Mouse (Mus musculus) ES-E14 (cell line): ENCODE measurements around the gene Tedc1. TPM values are rescaled to one million over a fixed set of nuclear protein-coding genes. Genes with fewer than 3 reads are reported as not detected.
A peak's percentile ranks its signal among the peaks of the same experiment; 100 is the strongest.

Source experiments
- DNase-seq: peaks from one replicate; pipeline ENCODE4 v3.0.0-alpha.2; 2013; ENCODE audit warnings: low read depth, low spot score
- H3K27ac ChIP-seq: 2 replicates; pipeline ENCODE4 v1.5.1; 2012; ENCODE audit warnings: low read depth, mild to moderate bottlenecking, low read length, moderate library complexity, mixed read lengths; ENCODE audit not compliant: poor library complexity, insufficient read depth, severe bottlenecking
- H3K36me3 ChIP-seq: 2 replicates; pipeline ENCODE4 v1.6.1; 2012; ENCODE audit warnings: mild to moderate bottlenecking, low read length, moderate library complexity, mixed read lengths; ENCODE audit not compliant: control insufficient read depth, poor library complexity, insufficient read depth, severe bottlenecking
- H3K4me1 ChIP-seq, 2 experiments: fragments of 150-350 bp in 1 of 2; sonication (generic) in 1 of 2; 2 replicates each; pipeline ENCODE4 v1.6.1; 2012; ENCODE audit warnings: low read length in 2 of 2, mild to moderate bottlenecking in 1 of 2, mixed read lengths in 1 of 2; ENCODE audit not compliant: control insufficient read depth in 2 of 2, insufficient read depth in 2 of 2, poor library complexity in 1 of 2
- H3K4me3 ChIP-seq, 2 experiments: fragments of 150-350 bp in 1 of 2; sonication (generic) in 1 of 2; 2 replicates each; pipeline ENCODE4 v1.5.1; 2012; ENCODE audit warnings: low read length in 2 of 2, low read depth in 1 of 2, mild to moderate bottlenecking in 1 of 2, mixed read lengths in 1 of 2; ENCODE audit not compliant: insufficient read depth in 1 of 2, poor library complexity in 1 of 2, severe bottlenecking in 1 of 2
- H3K9ac ChIP-seq: 2 replicates; pipeline ENCODE4 v1.6.1; 2012; ENCODE audit warnings: low read depth, mild to moderate bottlenecking, low read length, mixed read lengths; ENCODE audit not compliant: poor library complexity, insufficient read depth, severe bottlenecking
- H3K9me3 ChIP-seq: fragments of 150-350 bp; sonication (generic); 2 replicates; pipeline ENCODE4 v1.6.1; 2012; ENCODE audit warnings: low read depth, mild to moderate bottlenecking, low read length; ENCODE audit not compliant: control insufficient read depth, insufficient read depth
- CHD2 ChIP-seq: IDR thresholded peaks from 2 replicates; pipeline ENCODE4 v1.6.1; 2014; ENCODE audit warnings: mild to moderate bottlenecking, low read depth, low read length, inconsistent platforms
- HCFC1 ChIP-seq: IDR thresholded peaks from 2 replicates; pipeline ENCODE4 v1.6.1; 2012; ENCODE audit warnings: low read length, inconsistent platforms, borderline replicate concordance; ENCODE audit not compliant: insufficient read depth
- MAFK ChIP-seq: IDR thresholded peaks from 2 replicates; pipeline ENCODE4 v1.6.1; 2014; ENCODE audit warnings: mild to moderate bottlenecking, low read depth, low read length, inconsistent platforms; ENCODE audit not compliant: insufficient read depth
- ZC3H11A ChIP-seq: IDR thresholded peaks from 2 replicates; pipeline ENCODE4 v1.6.1; 2012; ENCODE audit warnings: low read depth, mild to moderate bottlenecking, inconsistent platforms, low read length, borderline replicate concordance
- ZNF384 ChIP-seq: IDR thresholded peaks from 2 replicates; pipeline ENCODE4 v1.6.1; 2012; ENCODE audit warnings: low read depth, low read length, inconsistent platforms
- in situ Hi-C, 2 experiments: fragments of 600-800 bp; cut with MboI; formaldehyde crosslinking; loops; one replicate each; pipeline ENCODE4 v1.15.1; 2025; ENCODE audit warnings: low sequenced_read_pairs in 2 of 2, inconsistent platforms in 1 of 2; ENCODE audit not compliant: unreplicated experiment in 2 of 2
- total RNA-seq: library from RNA; depleted of rRNA; stranded (reverse); fragments of 300-350 nt; gene quantifications from 2 replicates; pipeline ENCODE4 v1.2.3, GENCODE M21; 2012

Gene Tedc1
- total RNA-seq, 1 experiment: 30.3 TPM

DNA sequence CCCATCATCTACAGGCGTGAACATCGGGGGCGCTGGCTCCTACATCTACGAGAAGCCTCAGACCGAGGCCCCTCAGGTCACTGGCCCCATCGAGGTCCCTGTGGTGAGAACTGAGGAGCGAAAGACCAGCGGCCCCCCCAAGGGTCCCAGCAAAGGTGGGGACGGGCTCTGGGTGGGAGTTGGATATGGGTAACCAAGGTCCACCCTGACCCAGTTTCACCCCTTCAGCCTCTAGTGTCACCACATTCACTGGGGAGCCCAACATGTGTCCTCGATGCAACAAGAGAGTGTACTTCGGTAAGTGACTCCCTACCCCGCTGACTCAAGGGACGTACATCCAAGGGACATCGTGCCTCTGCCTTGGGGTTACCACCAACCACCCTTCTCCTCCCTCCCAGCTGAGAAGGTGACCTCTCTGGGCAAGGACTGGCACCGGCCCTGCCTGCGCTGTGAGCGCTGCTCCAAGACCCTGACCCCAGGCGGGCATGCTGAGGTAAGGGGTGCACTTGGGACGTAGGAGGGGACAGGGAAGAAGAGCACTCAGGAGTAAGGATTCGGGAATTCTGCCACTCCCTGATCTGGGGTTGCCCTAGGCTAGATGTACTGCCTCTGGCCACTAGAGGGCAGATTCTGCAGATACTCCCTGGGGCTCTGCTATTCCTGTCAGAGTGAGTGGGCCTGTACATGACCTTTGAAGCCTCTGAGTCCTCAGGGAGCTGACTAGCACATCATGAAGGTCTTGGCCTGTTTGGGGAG is 12.0 kb upstream of the Tedc1 start:
- Histone ChIP-seq H3K9me3 (no peaks in the 10 kb centered on the region), H3K4me3 (no peak overlapping the region), H3K9ac (no peak overlapping the region), H3K27ac (no peak overlapping the region), H3K36me3 (peaks cover 21% of the 10 kb centered on the region), H3K4me1 (peaks cover 4 to 49% of the 10 kb centered on the region in 2 experiments; a peak in 3 of 4 replicates)
- TF ChIP-seq MAFK (no peak), ZC3H11A (no peak), CHD2 (no peak), HCFC1 (no peak), ZNF384 (no peak)
- in situ Hi-C loops: no loop called here
- no peak for DNase-seq

DNA sequence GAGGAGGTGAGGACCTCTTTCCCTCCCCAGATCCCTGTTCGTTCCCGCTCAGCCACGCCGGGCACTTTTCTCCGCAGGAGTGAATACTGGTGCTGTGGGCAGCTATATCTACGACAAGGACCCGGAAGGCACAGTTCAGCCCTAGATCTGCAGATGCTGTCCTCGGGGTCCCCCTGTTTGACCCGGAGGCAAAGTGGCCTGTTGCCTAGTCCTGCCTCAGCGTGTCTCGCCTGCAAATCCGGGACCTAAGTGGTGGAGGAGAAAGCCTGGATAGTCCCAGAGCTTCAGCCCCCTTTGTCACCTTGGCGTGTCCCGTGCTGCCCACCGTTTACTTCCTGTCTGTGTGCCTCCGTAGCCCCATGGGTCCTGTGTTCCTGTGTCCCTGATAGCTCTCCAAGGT is 11.3 kb upstream of the Tedc1 start:
- Histone ChIP-seq H3K9me3 (no peaks in the 10 kb centered on the region), H3K36me3 (peaks cover 21% of the 10 kb centered on the region), H3K4me3 (no peak overlapping the region), H3K27ac (no peak overlapping the region; the same call in 1 of the 2 replicates), H3K4me1 (peaks cover 4 to 47% of the 10 kb centered on the region in 2 experiments; a peak in 3 of 4 replicates), H3K9ac (no peak overlapping the region)
- in situ Hi-C loops: no loop called here
- no peak for TF ChIP-seq CHD2
- TF ChIP-seq ZNF384: no peak
- no peak for TF ChIP-seq MAFK
- TF ChIP-seq ZC3H11A: no peak
- no peak for TF ChIP-seq HCFC1
- no peak for DNase-seq

GRCm38 (mm10) chr12:113145591-113145990 is 10.6 kb upstream of the Tedc1 start:
- peaks cover 21% of the 10 kb centered on the region for H3K36me3 ChIP-seq
- DNase-seq: no peak
- TF ChIP-seq ZNF384 (no peak), HCFC1 (no peak), ZC3H11A (no peak), MAFK (no peak), CHD2 (no peak)
- in situ Hi-C loops: no loop called here
- H3K9ac ChIP-seq: no peak overlapping the region
- no peak overlapping the region for H3K27ac ChIP-seq
- no peaks in the 10 kb centered on the region for H3K9me3 ChIP-seq
- H3K4me3 ChIP-seq: no peak overlapping the region
- H3K4me1 ChIP-seq: peaks cover 4 to 49% of the 10 kb centered on the region in 2 experiments; a peak in 3 of 4 replicates

- H3K4me1 ChIP-seq: peaks cover 4 to 51% of the 10 kb centered on the region in 2 experiments
- H3K9me3 ChIP-seq: no peaks in the 10 kb centered on the region
- H3K36me3 ChIP-seq: peaks cover 21% of the 10 kb centered on the region
- no peak within 1 kb of the TSS; the same call in 1 of the 2 replicates for H3K27ac ChIP-seq
- peak within 1 kb of the TSS; percentile 53 for H3K9ac ChIP-seq
- in situ Hi-C loops: no loop called here
- peak within 1 kb of the TSS; percentile 8 to 56; a peak in 3 of 4 replicates for H3K4me3 ChIP-seq
- DNase-seq: peak; percentile 86
- TF ChIP-seq CHD2 (no peak), ZC3H11A (peak; percentile 32; the same call in 1 of the 2 replicates)
Measured at GRCm38 (mm10) chr12:113146112-113147057, 9.8 kb upstream of the Tedc1 start, which contains the start of gene Crip1. Crip1 (plus strand) TSS chr12:113146316.
